ENCODE assay signal across 35 mouse cellular contexts in the genomic region with DNA sequence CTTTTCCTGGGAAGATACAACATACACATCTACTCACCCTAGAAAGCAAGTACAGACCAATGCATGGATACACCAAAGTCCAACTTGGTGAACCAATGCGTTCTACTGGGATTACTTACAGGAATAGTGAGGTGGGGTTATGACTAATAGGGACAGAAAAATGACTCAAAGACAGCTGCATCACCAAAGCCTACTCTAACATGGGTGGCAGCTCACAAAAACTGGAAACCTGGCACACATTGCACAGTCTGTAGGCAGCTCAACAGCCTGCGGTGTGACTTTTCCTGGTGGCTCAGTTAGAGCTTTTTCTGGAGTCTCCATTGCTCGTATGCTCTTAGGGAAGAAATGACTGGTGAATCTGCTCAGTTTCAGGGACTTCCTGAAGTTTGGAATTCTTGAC. TPM values are rescaled to one million over a fixed set of nuclear protein-coding genes. Genes with fewer than 3 reads are reported as not detected.
DNase-seq lines count a peak whose midpoint lies in the region; ATAC-seq and TF ChIP-seq lines count a peak whose summit lies in the region.
"Had no signal": no experiment of that assay in that cellular context is flagged by ENCODE, and none has a peak within 500 bp of the region (broad histone marks: within the 10 kb centered on the region; RNA-seq: fewer than 3 reads in every experiment).

No protein-coding gene starts in this region.

- no peak for TF ChIP-seq EP300 in liver, postnatal 0 days (IDR thresholded peaks at IDR 0.05; ENCODE audit: low read depth)

- peaks cover 2% of the 10 kb centered on the region; the same call in 1 of the 2 replicates for H3K4me1 ChIP-seq in liver, embryonic 11.5 days (replicated peaks; ENCODE audit: control insufficient read depth, insufficient read depth, low read length)
- peaks cover 11% of the 10 kb centered on the region for H3K4me1 ChIP-seq in liver, postnatal 0 days (ENCODE audit: insufficient read depth)
- peaks cover 22% of the 10 kb centered on the region for H3K4me1 ChIP-seq in hindbrain, embryonic 13.5 days (replicated peaks)

- H3K27me3 ChIP-seq in liver, embryonic 11.5 days (replicated peaks; ENCODE audit: control insufficient read depth, insufficient read depth, low read length), result peaks cover 13% of the 10 kb centered on the region; the same call in 1 of the 2 replicates
- peaks cover 6% of the 10 kb centered on the region; the same call in 1 of the 2 replicates for H3K27me3 ChIP-seq in liver, postnatal 0 days (ENCODE audit: insufficient read depth, low read length)
- H3K27me3 ChIP-seq in C2C12 (ENCODE audit: control insufficient read depth, insufficient read depth, insufficient read length), result no peaks in the 10 kb centered on the region
- H3K27me3 ChIP-seq in hindbrain, embryonic 13.5 days, result peaks cover 24% of the 10 kb centered on the region
- H3K27me3 ChIP-seq: Patski had no signal

- H3K9me3 ChIP-seq in liver, embryonic 11.5 days (ENCODE audit: control insufficient read depth, low read length), result no peaks in the 10 kb centered on the region
- H3K9me3 ChIP-seq in liver, postnatal 0 days (ENCODE audit: low read length), result no peaks in the 10 kb centered on the region
- no peaks in the 10 kb centered on the region for H3K9me3 ChIP-seq in hindbrain, embryonic 13.5 days
- H3K9me3 ChIP-seq: embryonic facial prominence, embryonic 12.5 days; embryonic facial prominence, embryonic 15.5 days; G1E; heart, embryonic 10.5 days; heart, embryonic 13.5 days; hindbrain, embryonic 10.5 days had no signal

- H3K4me3 ChIP-seq in liver, embryonic 11.5 days (ENCODE audit: low read depth, low read length), result no peak overlapping the region
- H3K4me3 ChIP-seq in liver, postnatal 0 days (ENCODE audit: low read depth, low read length), result no peak overlapping the region
- no peak overlapping the region for H3K4me3 ChIP-seq in C2C12 (ENCODE audit: insufficient read depth, poor library complexity, severe bottlenecking)
- no peak overlapping the region for H3K4me3 ChIP-seq in hindbrain, embryonic 13.5 days
- H3K4me3 ChIP-seq: embryonic facial prominence, embryonic 12.5 days; embryonic facial prominence, embryonic 15.5 days; gastrocnemius, adult 2 months; heart, adult 2 months; heart, embryonic 10.5 days; heart, embryonic 13.5 days; hindbrain, embryonic 10.5 days had no signal

- ATAC-seq in liver, embryonic 11.5 days (replicated peaks; ENCODE audit: low FRiP score), result no peak
- no peak for ATAC-seq in liver, postnatal 0 days
- ATAC-seq in hindbrain, embryonic 13.5 days (ENCODE audit: low FRiP score), result no peak
- ATAC-seq: forebrain, embryonic 14.5 days; forebrain, postnatal 0 days; hindbrain, postnatal 0 days; inflammation-experienced regulatory T-cells, adult 6 months; Patski had no signal

- no peaks in the 10 kb centered on the region for H3K36me3 ChIP-seq in liver, embryonic 11.5 days (ENCODE audit: control insufficient read depth, insufficient read depth, low read length)
- no peaks in the 10 kb centered on the region for H3K36me3 ChIP-seq in liver, postnatal 0 days (replicated peaks; ENCODE audit: insufficient read depth, low read length)
- H3K36me3 ChIP-seq in C2C12 (ENCODE audit: control insufficient read depth, insufficient read depth), result no peaks in the 10 kb centered on the region
- no peaks in the 10 kb centered on the region for H3K36me3 ChIP-seq in hindbrain, embryonic 13.5 days
- H3K36me3 ChIP-seq: embryonic facial prominence, embryonic 12.5 days; embryonic facial prominence, embryonic 15.5 days; G1E; heart, embryonic 10.5 days; heart, embryonic 13.5 days; hindbrain, embryonic 10.5 days had no signal

- no peak for TF ChIP-seq CTCF in liver, postnatal 0 days (IDR thresholded peaks at IDR 0.05; ENCODE audit: low read depth)
- TF ChIP-seq CTCF in C2C12 (IDR thresholded peaks at IDR 0.05; ENCODE audit: control insufficient read depth, insufficient read depth, insufficient read length), result no peak

- no peak overlapping the region for H3K4me2 ChIP-seq in liver, embryonic 11.5 days
- no peak overlapping the region for H3K4me2 ChIP-seq in liver, postnatal 0 days (ENCODE audit: low read depth, low read length)
- no peak overlapping the region for H3K4me2 ChIP-seq in hindbrain, embryonic 13.5 days
- H3K4me2 ChIP-seq: embryonic facial prominence, embryonic 12.5 days; embryonic facial prominence, embryonic 15.5 days; heart, embryonic 13.5 days; hindbrain, embryonic 14.5 days had no signal

- WGBS in liver, embryonic 11.5 days, result 87% methylated on average over 3 of the region's 3 CpGs
- WGBS in liver, postnatal 0 days (ENCODE audit: insufficient replicate concordance), result 91% methylated on average over 3 of the region's 3 CpGs
- WGBS in hindbrain, embryonic 13.5 days, result 91% methylated on average over 3 of the region's 3 CpGs

- peaks cover 4% of the 10 kb centered on the region for H3K79me3 ChIP-seq in C2C12 (ENCODE audit: low read depth)

- H3K9ac ChIP-seq in liver, embryonic 11.5 days (ENCODE audit: low read depth, low read length), result no peak overlapping the region
- H3K9ac ChIP-seq in liver, postnatal 0 days (replicated peaks), result no peak overlapping the region
- H3K9ac ChIP-seq in hindbrain, embryonic 13.5 days, result no peak overlapping the region
- H3K9ac ChIP-seq: embryonic facial prominence, embryonic 12.5 days; embryonic facial prominence, embryonic 15.5 days; forebrain, postnatal 0 days; heart, embryonic 13.5 days; hindbrain, embryonic 14.5 days had no signal

- H3K27ac ChIP-seq in liver, embryonic 11.5 days (ENCODE audit: low read depth, low read length), result no peak overlapping the region
- H3K27ac ChIP-seq in liver, postnatal 0 days (ENCODE audit: low read depth), result no peak overlapping the region
- H3K27ac ChIP-seq in hindbrain, embryonic 13.5 days, result no peak overlapping the region
- H3K27ac ChIP-seq: embryonic facial prominence, embryonic 12.5 days; embryonic facial prominence, embryonic 15.5 days; gastrocnemius, adult 2 months; heart, adult 2 months; heart, embryonic 10.5 days; heart, embryonic 13.5 days; hindbrain, embryonic 10.5 days; hindbrain, embryonic 14.5 days; hindbrain, postnatal 0 days had no signal

- DNase-seq in liver, embryonic 11.5 days (ENCODE audit: low spot score), result peak; percentile 12
- no peak for DNase-seq in liver, postnatal 0 days
- DNase-seq in 3134 (ENCODE audit: extremely low read depth, insufficient read length, low spot score), result peak; percentile 40
- DNase-seq in telencephalon, adult 2 months (ENCODE audit: low read depth, low spot score), result peak; percentile 38
- no peak for DNase-seq in heart, postnatal 14 days
- DNase-seq: adrenal gland, postnatal 10 days; adrenal gland, postnatal 36 days; cerebellum, adult 11 months; cerebellum, adult 9-11 months; cerebellum, postnatal 25 days; forebrain, postnatal 0 days; gastrocnemius, adult 2 months; gastrocnemius, postnatal 14 days; heart, adult 2 months had no signal

- intact Hi-C loops in heart, postnatal 14 days (cut with DNase I), result no loop called here

- H3K79me2 ChIP-seq in C2C12 (ENCODE audit: control insufficient read depth, insufficient read depth), result peaks cover 10% of the 10 kb centered on the region

- no peak overlapping the region for H3ac ChIP-seq in C2C12 (ENCODE audit: control insufficient read depth, insufficient read length, low read depth)

TF ChIP-seq in C2C12, 6 proteins besides CTCF, POLR2A, EP300 and RAD21:
- TF ChIP-seq USF1 (IDR thresholded peaks at IDR 0.05; ENCODE audit: low read depth) (no peak), FOSL1 (IDR thresholded peaks at IDR 0.05; ENCODE audit: insufficient read depth, low read length, poor library complexity, severe bottlenecking) (no peak), MAX (IDR thresholded peaks at IDR 0.05) (no peak), MYOD1 (IDR thresholded peaks at IDR 0.05; ENCODE audit: control insufficient read depth, insufficient read length, low read depth) (peak; percentile 75), MYOG (IDR thresholded peaks at IDR 0.05; ENCODE audit: control insufficient read depth, extremely low read depth, insufficient read length) (no peak), CEBPB (IDR thresholded peaks at IDR 0.05; ENCODE audit: low read depth) (no peak)

RNA-seq across cellular contexts. Expression of a gene that starts 4.1 kb away (rescaled TPM):
- 6.0 and 6.6 TPM in 2 replicates for polyA plus RNA-seq in liver, embryonic 11.5 days (2014; fragmentation: Nextera tagmentation; extraction: Ambion mirVana)
- 2.8 and 3.4 TPM in 2 replicates for polyA plus RNA-seq in liver, postnatal 0 days (2015; fragmentation: Nextera tagmentation; extraction: Ambion mirVana)
- polyA plus RNA-seq in C2C12 (2012; fragmentation: generic; extraction: Trizol), result 44.6 TPM
- 14.7 and 16.4 TPM in 2 replicates for polyA plus RNA-seq in hindbrain, embryonic 13.5 days (2015; fragmentation: Nextera tagmentation; extraction: Ambion mirVana)
- 10 to 100 TPM; 37.8 to 38.5 TPM for total RNA-seq in heart, postnatal 14 days (2021)

RNA-seq across cellular contexts. Expression of a gene that starts 5.9 kb away (rescaled TPM):
- 0.71 and 0.88 TPM in 2 replicates for polyA plus RNA-seq in liver, embryonic 11.5 days (2014; fragmentation: Nextera tagmentation; extraction: Ambion mirVana)
- 0.20 and 0.43 TPM in 2 replicates for polyA plus RNA-seq in liver, postnatal 0 days (2015; fragmentation: Nextera tagmentation; extraction: Ambion mirVana)
- polyA plus RNA-seq in C2C12 (2012; fragmentation: generic; extraction: Trizol), result 2.3 TPM
- polyA plus RNA-seq in hindbrain, embryonic 13.5 days (2015; fragmentation: Nextera tagmentation; extraction: Ambion mirVana), result 3.5 and 3.8 TPM in 2 replicates
- 1 to 10 TPM; 7.6 to 9.6 TPM for total RNA-seq in heart, postnatal 14 days (2021)
- polyA plus RNA-seq: G1E; inflammation-experienced regulatory T-cells, adult 6 months had no signal

RNA-seq across cellular contexts. Expression of a gene that starts 31.3 kb away (rescaled TPM):
- polyA plus RNA-seq in liver, embryonic 11.5 days (2014; fragmentation: Nextera tagmentation; extraction: Ambion mirVana), result 0.49 and 0.82 TPM in 2 replicates
- polyA plus RNA-seq in liver, postnatal 0 days (2015; fragmentation: Nextera tagmentation; extraction: Ambion mirVana), result 2.6 and 3.1 TPM in 2 replicates
- polyA plus RNA-seq in C2C12 (2012; fragmentation: generic; extraction: Trizol), result 1.5 TPM
- 0.48 TPM in 1 of 2 replicates, not detected in the other for polyA plus RNA-seq in hindbrain, embryonic 13.5 days (2015; fragmentation: Nextera tagmentation; extraction: Ambion mirVana)
- not detected for total RNA-seq in heart, postnatal 14 days (2021)
- total RNA-seq: G1E; gastrocnemius, adult 2 months; gastrocnemius, postnatal 14 days; gastrocnemius, postnatal 4 days; heart, adult 2 months; heart, postnatal 25 days had no signal
- polyA plus RNA-seq: G1E had no signal

RNA-seq across cellular contexts. Expression of a gene that starts 39.5 kb away (rescaled TPM):
- not detected in 2 replicates for polyA plus RNA-seq in liver, embryonic 11.5 days (2014; fragmentation: Nextera tagmentation; extraction: Ambion mirVana)
- polyA plus RNA-seq in liver, postnatal 0 days (2015; fragmentation: Nextera tagmentation; extraction: Ambion mirVana), result not detected in 2 replicates
- polyA plus RNA-seq in C2C12 (2012; fragmentation: generic; extraction: Trizol), result not detected
- polyA plus RNA-seq in hindbrain, embryonic 13.5 days (2015; fragmentation: Nextera tagmentation; extraction: Ambion mirVana), result 0.43 and 1.4 TPM in 2 replicates
- total RNA-seq in heart, postnatal 14 days (2021), result under 1 TPM in 1 of 2 experiments, not detected in 1; 0.24 TPM
- total RNA-seq: adrenal gland, adult 18-20 months; adrenal gland, postnatal 10 days; adrenal gland, postnatal 36 days; CH12.LX; common myeloid progenitor, adult 5-6 weeks; gastrocnemius, adult 2 months; gastrocnemius, postnatal 14 days; heart, adult 2 months; heart, postnatal 25 days had no signal
- polyA plus RNA-seq: forebrain, embryonic 11.5 days; frontal cortex, adult 2 months; G1E; heart, embryonic 13.5 days; inflammation-experienced regulatory T-cells, adult 6 months; Patski had no signal

RNA-seq across cellular contexts. Expression of a gene that starts 53.2 kb away (rescaled TPM):
- polyA plus RNA-seq in liver, embryonic 11.5 days (2014; fragmentation: Nextera tagmentation; extraction: Ambion mirVana), result not detected in 2 replicates
- not detected in 2 replicates for polyA plus RNA-seq in liver, postnatal 0 days (2015; fragmentation: Nextera tagmentation; extraction: Ambion mirVana)
- polyA plus RNA-seq in C2C12 (2012; fragmentation: generic; extraction: Trizol), result not detected
- polyA plus RNA-seq in hindbrain, embryonic 13.5 days (2015; fragmentation: Nextera tagmentation; extraction: Ambion mirVana), result not detected in 2 replicates
- total RNA-seq in heart, postnatal 14 days (2021), result not detected
- total RNA-seq: adrenal gland, postnatal 10 days; adrenal gland, postnatal 36 days; CH12.LX; common myeloid progenitor, adult 5-6 weeks; forebrain, postnatal 0 days; G1E; gastrocnemius, adult 2 months; gastrocnemius, postnatal 14 days; gastrocnemius, postnatal 4 days; heart, adult 2 months; heart, postnatal 25 days; hindbrain, postnatal 0 days had no signal
- polyA plus RNA-seq: cerebellum, adult 2 months; embryonic facial prominence, embryonic 12.5 days; embryonic facial prominence, embryonic 15.5 days; forebrain, embryonic 11.5 days; forebrain, embryonic 14.5 days; forebrain, postnatal 0 days; frontal cortex, adult 2 months; G1E; heart, adult 2 months; heart, embryonic 10.5 days; heart, embryonic 13.5 days; hindbrain, embryonic 14.5 days; hindbrain, postnatal 0 days; Patski had no signal

Comparison
In these comparisons a context has a peak if more than half of its experiments do, and no peak if none do; other contexts are left out.
1. DNase-seq: peak in liver, embryonic 11.5 days (single experiment), 3134 (single experiment) and telencephalon, adult 2 months (single experiment); none in liver, postnatal 0 days (single experiment) and heart, postnatal 14 days (0 of 2).